Mouse (Mus musculus) MEL (cell line): ENCODE results near the gene Ano6. TPM values are rescaled to one million over a fixed set of nuclear protein-coding genes. Genes with fewer than 3 reads are reported as not detected.

Source experiments
- DNase-seq: peaks from one replicate; pipeline ENCODE4 v3.0.0; 2011; ENCODE audit warnings: low read depth, low spot score
- H3K27ac ChIP-seq: 2 replicates; pipeline ENCODE4 v1.5.1; 2012; ENCODE audit warnings: low read depth, mild to moderate bottlenecking, control low read depth, low read length, moderate library complexity; ENCODE audit not compliant: control insufficient read depth
- H3K27me3 ChIP-seq, 2 experiments: fragments of 150-350 bp in 1 of 2; sonication (generic) in 1 of 2; 2 replicates each; pipeline ENCODE4 v1.6.1; 2012; ENCODE audit warnings: low read length in 2 of 2, mild to moderate bottlenecking in 2 of 2, improper control_type of control experiment in 1 of 2, moderate library complexity in 1 of 2; ENCODE audit not compliant: insufficient read depth in 2 of 2, control insufficient read depth in 1 of 2
- H3K36me3 ChIP-seq, 2 experiments: 2 replicates each; pipeline ENCODE4 v1.6.1; 2012 to 2014; ENCODE audit warnings: low read length in 2 of 2, improper control_type of control experiment in 1 of 2, inconsistent platforms in 1 of 2, mild to moderate bottlenecking in 1 of 2; ENCODE audit not compliant: insufficient read depth in 2 of 2, control insufficient read depth in 1 of 2
- H3K4me1 ChIP-seq, 2 experiments: fragments of 150-350 bp in 1 of 2; sonication (generic) in 1 of 2; 2 replicates each; pipeline ENCODE4 v1.6.1; 2012; ENCODE audit warnings: low read length in 2 of 2, improper control_type of control experiment in 1 of 2, mild to moderate bottlenecking in 1 of 2; ENCODE audit not compliant: insufficient read depth in 2 of 2, control insufficient read depth in 1 of 2
- H3K4me3 ChIP-seq, 2 experiments: fragments of 150-350 bp in 1 of 2; sonication (generic) in 1 of 2; 2 replicates each; pipeline ENCODE4 v1.5.1; 2012; ENCODE audit warnings: low read depth in 2 of 2, low read length in 2 of 2, mild to moderate bottlenecking in 2 of 2, moderate library complexity in 2 of 2, control low read depth in 1 of 2, improper control_type of control experiment in 1 of 2; ENCODE audit not compliant: control insufficient read depth in 1 of 2, insufficient read depth in 1 of 2
- H3K79me2 ChIP-seq: 2 replicates; pipeline ENCODE4 v1.6.1; 2012; ENCODE audit warnings: mild to moderate bottlenecking, low read length, moderate library complexity; ENCODE audit not compliant: control insufficient read depth, poor library complexity, insufficient read depth
- H3K9ac ChIP-seq: 2 replicates; pipeline ENCODE4 v1.6.1; 2012; ENCODE audit warnings: low read depth, mild to moderate bottlenecking, control low read depth, low read length, moderate library complexity; ENCODE audit not compliant: control insufficient read depth, poor library complexity, severe bottlenecking
- H3K9me3 ChIP-seq: fragments of 150-350 bp; sonication (generic); replicated peaks from 2 replicates; pipeline ENCODE4 v1.6.1; 2012; ENCODE audit warnings: mild to moderate bottlenecking, low read length, improper control_type of control experiment, moderate library complexity; ENCODE audit not compliant: insufficient read depth
- BHLHE40 ChIP-seq: IDR thresholded peaks from 2 replicates; pipeline ENCODE4 v1.6.1; 2012; ENCODE audit warnings: low read depth, mild to moderate bottlenecking, inconsistent platforms, low read length, improper control_type of control experiment, borderline replicate concordance
- CTCF ChIP-seq, 3 experiments: IDR thresholded peaks in 2 of 3; conservative IDR thresholded peaks in 1 of 3; 2 replicates each; pipeline ENCODE4 v1.5.1; 2011 to 2012; ENCODE audit warnings: low read length in 3 of 3, low read depth in 2 of 3, mild to moderate bottlenecking in 2 of 3, improper control_type of control experiment in 1 of 3, inconsistent platforms in 1 of 3, mixed read lengths in 1 of 3, moderate library complexity in 1 of 3; ENCODE audit not compliant: control insufficient read depth in 1 of 3, insufficient read depth in 1 of 3, poor library complexity in 1 of 3, severe bottlenecking in 1 of 3
- EP300 ChIP-seq, 2 experiments: IDR thresholded peaks; 2 replicates each; pipeline ENCODE4 v1.6.1; 2011; ENCODE audit warnings: improper control_type of control experiment in 2 of 2, low read length in 2 of 2, low read depth in 1 of 2, mild to moderate bottlenecking in 1 of 2
- GATA1 ChIP-seq: IDR thresholded peaks from 2 replicates; pipeline ENCODE4 v1.6.1; 2011; ENCODE audit warnings: low read depth, low read length, improper control_type of control experiment
- MEF2A ChIP-seq: IDR thresholded peaks from 2 replicates; pipeline ENCODE4 v1.6.1; 2014; ENCODE audit warnings: low read depth, mild to moderate bottlenecking, inconsistent platforms, low read length, improper control_type of control experiment; ENCODE audit not compliant: poor library complexity, insufficient replicate concordance, severe bottlenecking; ENCODE audit errors: extremely low read depth
- POLR2AphosphoS2 ChIP-seq: IDR thresholded peaks from 2 replicates; pipeline ENCODE4 v1.6.1; 2011; ENCODE audit warnings: low read length, improper control_type of control experiment
- TAL1 ChIP-seq: IDR thresholded peaks from 2 replicates; pipeline ENCODE4 v1.6.1; 2012; ENCODE audit warnings: mild to moderate bottlenecking, inconsistent platforms, low read length, moderate library complexity, mixed read lengths
- ZC3H11A ChIP-seq: IDR thresholded peaks from 2 replicates; pipeline ENCODE4 v1.6.1; 2012; ENCODE audit warnings: low read depth, mild to moderate bottlenecking, inconsistent platforms, low read length, improper control_type of control experiment
- ZNF384 ChIP-seq: IDR thresholded peaks from 2 replicates; pipeline ENCODE4 v1.6.1; 2012; ENCODE audit warnings: low read depth, mild to moderate bottlenecking, inconsistent platforms, low read length, improper control_type of control experiment
- polyA plus RNA-seq, 2 experiments: library from polyadenylated mRNA; stranded (reverse) in 1 of 2; unstranded in 1 of 2; fragments of >175 nt in 1 of 2; fragments of >200 nt in 1 of 2; gene quantifications; 2 replicates each; pipeline versions ENCODE4 v1.2.1 to v1.2.4; 2012; ENCODE audit warnings: low replicate concordance in 2 of 2, low read depth in 1 of 2; ENCODE audit not compliant: insufficient read length in 2 of 2, insufficient read depth in 1 of 2, missing spikeins in 1 of 2
- total RNA-seq: library from RNA; depleted of rRNA; stranded (reverse); fragments of 300-350 nt; gene quantifications from 2 replicates; pipeline ENCODE4 v1.2.3, GENCODE M21; 2012

Gene Ano6
- total and polyA plus RNA-seq, 3 experiments: 54.8 to 66.6 (median 61.4) TPM

DNA sequence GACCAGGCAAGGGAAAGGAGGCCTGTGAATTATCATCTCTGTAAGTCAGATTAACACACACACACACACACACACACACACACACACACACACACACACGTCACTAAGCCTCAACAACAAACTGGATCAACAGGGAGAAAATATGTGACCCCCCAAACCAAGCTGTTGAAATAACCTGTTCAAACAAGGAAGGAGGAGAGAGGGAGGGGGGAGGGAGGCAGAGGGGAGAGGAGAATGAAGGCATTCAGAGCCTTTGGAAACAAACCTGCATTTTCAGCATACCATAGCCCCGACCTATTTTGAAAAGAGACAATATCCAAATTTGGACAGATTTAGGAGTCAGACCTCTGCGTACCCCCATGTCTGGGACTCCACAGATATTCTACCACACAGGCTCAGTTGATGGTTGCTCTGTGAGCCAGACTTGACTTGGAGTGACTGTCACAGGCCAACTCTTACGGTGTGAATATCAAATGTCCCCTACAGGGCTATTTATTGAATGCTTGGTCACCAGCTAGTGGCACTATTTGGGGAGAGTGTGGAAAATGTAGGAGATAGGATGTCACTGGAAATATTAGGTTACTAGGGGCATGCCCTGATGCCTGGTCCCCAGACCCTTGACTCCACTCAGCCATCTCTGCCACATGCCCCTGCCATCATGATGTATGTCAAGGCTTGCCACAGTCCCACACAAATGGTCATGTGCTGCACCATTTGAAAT lies 185.7 kb downstream of the Ano6 start:
- Histone ChIP-seq H3K9ac (no peak overlapping the region), H3K36me3 (peaks cover 0 to 9% of the 10 kb centered on the region in 2 experiments; a peak in 3 of 4 replicates), H3K9me3 (no peaks in the 10 kb centered on the region), H3K4me1 (peaks cover 0 to 5% of the 10 kb centered on the region in 2 experiments; a peak in 2 of 4 replicates), H3K79me2 (no peaks in the 10 kb centered on the region), H3K27me3 (no peaks in the 10 kb centered on the region), H3K4me3 (no peak overlapping the region), H3K27ac (no peak overlapping the region)
- TF ChIP-seq POLR2AphosphoS2 (peak; percentile 70), CTCF (IDR thresholded peaks at IDR 0.05 in 2 of 3, conservative IDR thresholded peaks at IDR 0.05 in 1 of 3; ENCODE audit: control insufficient read depth in 1 of 3, insufficient read depth in 1 of 3, low read depth in 2 of 3, low read length in 3 of 3, poor library complexity in 1 of 3, severe bottlenecking in 1 of 3) (no peak)
- no peak for DNase-seq

GRCm38 (mm10) chr15:95977169-95977938 lies 186.7 kb downstream of the Ano6 start:
- no peak overlapping the region for H3K9ac ChIP-seq
- H3K9me3 ChIP-seq: no peaks in the 10 kb centered on the region
- no peak overlapping the region for H3K27ac ChIP-seq
- no peak for DNase-seq
- no peaks in the 10 kb centered on the region for H3K27me3 ChIP-seq
- TF ChIP-seq ZNF384 (peak; percentile 64), MEF2A (no peak)
- H3K4me3 ChIP-seq: no peak overlapping the region
- no peaks in the 10 kb centered on the region for H3K79me2 ChIP-seq
- peaks cover 0 to 6% of the 10 kb centered on the region in 2 experiments; a peak in 3 of 4 replicates for H3K36me3 ChIP-seq
- peaks cover 0 to 5% of the 10 kb centered on the region in 2 experiments; a peak in 2 of 4 replicates for H3K4me1 ChIP-seq

DNA sequence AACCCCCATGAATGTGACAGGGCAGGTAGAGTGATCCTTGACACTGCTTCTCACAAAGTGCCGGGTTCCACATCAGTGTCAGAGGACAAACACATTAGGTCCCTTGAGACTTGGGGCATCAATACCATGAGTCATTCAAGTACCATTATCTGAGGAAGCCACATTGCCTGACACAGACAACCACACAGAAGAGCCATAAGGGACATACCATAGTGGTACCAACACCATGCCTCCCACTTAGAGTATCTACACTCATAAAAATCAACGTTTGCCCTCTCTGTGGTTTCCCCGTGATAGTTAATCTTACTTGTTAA lies 187.3 kb downstream of the Ano6 start:
- TF ChIP-seq ZNF384 (no peak), EP300 (IDR thresholded peaks at IDR 0.05; ENCODE audit: low read depth in 1 of 2, low read length in 2 of 2) (peak; percentile 38 to 48; a peak in 3 of 4 replicates), BHLHE40 (no peak), TAL1 (peak; percentile 81), GATA1 (peak; percentile 62), CTCF (IDR thresholded peaks at IDR 0.05 in 2 of 3, conservative IDR thresholded peaks at IDR 0.05 in 1 of 3; ENCODE audit: control insufficient read depth in 1 of 3, insufficient read depth in 1 of 3, low read depth in 2 of 3, low read length in 3 of 3, poor library complexity in 1 of 3, severe bottlenecking in 1 of 3) (no peak), ZC3H11A (no peak)

More for the DNA sequence above, 187.3 kb downstream of the Ano6 start:
- Histone ChIP-seq H3K27me3 (no peaks in the 10 kb centered on the region), H3K36me3 (peaks cover 0 to 3% of the 10 kb centered on the region in 2 experiments; a peak in 3 of 4 replicates), H3K9me3 (no peaks in the 10 kb centered on the region), H3K79me2 (no peaks in the 10 kb centered on the region), H3K4me3 (no peak overlapping the region), H3K27ac (no peak overlapping the region), H3K9ac (no peak overlapping the region), H3K4me1 (peaks cover 0 to 5% of the 10 kb centered on the region in 2 experiments; a peak in 2 of 4 replicates)
- DNase-seq: peak; percentile 66
